Mouse (Mus musculus) layer of hippocampus, postnatal 25 days (tissue): ENCODE results near the gene Olfr686. TPM values are rescaled to one million over a fixed set of nuclear protein-coding genes. Genes with fewer than 3 reads are reported as not detected.
A peak's percentile ranks its signal among the peaks of the same experiment; 100 is the strongest.

Source experiments
- DNase-seq, 2 experiments: peaks; one replicate each; pipeline ENCODE4 v3.0.0; 2022; ENCODE audit warnings: mixed read lengths in 2 of 2, low spot score in 1 of 2; ENCODE audit errors: extremely low spot score in 1 of 2
- total RNA-seq, 2 experiments: library from RNA; stranded (reverse); gene quantifications; 2 replicates each; pipeline ENCODE4 v1.2.3; 2021

Gene Olfr686
- total RNA-seq: not detected

DNA sequence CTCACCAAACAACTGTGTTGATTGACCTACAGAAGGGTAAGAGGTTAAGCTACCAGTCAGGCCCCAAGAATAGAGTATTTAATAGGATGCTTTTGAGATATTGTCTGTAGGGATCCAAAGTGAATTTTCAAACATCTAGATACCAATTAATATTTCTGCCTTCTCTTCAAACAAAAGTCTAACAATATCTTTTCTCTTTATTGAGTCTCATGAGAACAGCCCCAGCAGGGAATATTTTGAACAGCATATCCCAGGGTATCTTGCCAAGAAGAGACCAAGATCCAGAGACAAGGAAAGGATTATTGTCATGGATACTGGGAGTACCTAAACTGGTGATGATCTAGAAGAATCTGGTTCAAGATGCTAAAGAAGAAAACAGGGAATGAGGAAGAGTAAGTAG is at the start of gene Olfr686:
TSS of gene Olfr686 (minus strand) at position 101 of the 400 bp plus-strand sequence.
- DNase-seq: no peak

GRCm38 (mm10) chr7:105256656-105257055 is 49.4 kb upstream of the Olfr686 start:
- DNase-seq: peak in 1 of 2 experiments; percentile 3

- no peak for DNase-seq
Observed at GRCm38 (mm10) chr7:105248197-105248596, 40.9 kb upstream of the Olfr686 start.

DNA sequence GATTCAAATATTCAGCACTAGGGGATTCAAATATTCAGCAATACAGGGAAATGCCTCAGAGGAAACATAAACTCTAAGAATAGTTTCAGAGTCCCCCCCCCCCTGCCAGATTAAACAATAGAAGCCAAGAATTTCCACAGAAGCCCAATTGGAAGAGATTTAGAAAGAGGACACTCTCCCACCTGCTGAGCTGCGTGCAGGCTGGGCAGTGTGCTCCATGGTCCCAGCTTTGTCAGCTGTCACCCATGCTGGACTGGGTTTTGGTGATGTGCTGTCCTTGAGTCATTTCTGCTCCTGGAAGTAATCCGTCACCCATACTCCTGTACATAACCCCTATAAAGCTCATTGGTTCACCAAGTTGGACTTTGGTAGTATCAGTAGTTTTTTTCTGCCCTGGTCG is 40.4 kb upstream of the Olfr686 start:
- no peak for DNase-seq

DNA sequence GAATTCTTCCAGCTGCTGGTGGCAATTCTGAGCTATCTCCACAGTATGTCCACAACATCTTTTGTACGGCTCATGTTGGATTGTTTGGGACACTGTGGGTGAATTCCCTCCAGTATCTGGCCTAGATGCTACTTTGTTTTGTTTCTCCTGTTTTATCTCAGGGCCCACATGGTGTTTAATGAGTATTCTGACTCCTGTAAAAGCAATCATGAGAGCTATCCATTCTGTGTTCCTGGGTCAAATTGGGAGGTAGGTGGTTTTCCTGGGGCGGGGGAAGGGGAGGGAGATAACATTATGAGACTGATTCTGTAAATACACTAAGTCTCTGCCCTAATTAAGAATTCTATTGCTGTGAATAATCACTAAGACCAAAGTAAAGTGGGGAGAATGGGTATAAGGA is 22.1 kb upstream of the Olfr686 start:
- no peak for DNase-seq

- DNase-seq: no peak
Observed at GRCm38 (mm10) chr7:105228138-105228537, 20.9 kb upstream of the Olfr686 start.

GRCm38 (mm10) chr7:105226703-105227102 is 19.4 kb upstream of the Olfr686 start:
- no peak for DNase-seq

- no peak for DNase-seq
Observed at GRCm38 (mm10) chr7:105226072-105226471, 18.8 kb upstream of the Olfr686 start.

DNA sequence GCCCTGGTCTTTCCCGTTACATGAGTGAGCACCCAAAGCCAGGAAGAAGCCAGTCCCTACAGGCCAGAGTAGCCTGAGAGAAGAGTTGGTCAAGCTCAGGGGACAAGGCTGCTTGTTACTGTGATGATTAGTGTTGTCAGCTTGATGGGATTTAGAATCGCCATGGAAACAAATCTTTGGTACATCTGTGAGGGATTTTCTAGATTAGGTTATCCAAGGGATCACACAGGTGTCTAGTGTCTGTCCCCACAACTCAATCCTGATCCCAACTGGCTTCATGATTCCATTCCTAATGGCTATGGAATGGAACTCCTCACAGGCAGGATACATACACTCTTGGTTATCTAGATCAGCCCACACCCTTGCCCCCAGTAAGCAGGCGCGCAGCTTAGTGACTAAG is 11.0 kb upstream of the Olfr686 start:
- no peak for DNase-seq

GRCm38 (mm10) chr7:105214761-105215160 is 7.5 kb upstream of the Olfr686 start:
- no peak for DNase-seq

- DNase-seq: no peak
Observed at GRCm38 (mm10) chr7:105185912-105186311, 21.4 kb downstream of the Olfr686 start, which contains the start of gene Olfr685. Gene Olfr685, minus strand, starts transcription at chr7:105186012.

DNA sequence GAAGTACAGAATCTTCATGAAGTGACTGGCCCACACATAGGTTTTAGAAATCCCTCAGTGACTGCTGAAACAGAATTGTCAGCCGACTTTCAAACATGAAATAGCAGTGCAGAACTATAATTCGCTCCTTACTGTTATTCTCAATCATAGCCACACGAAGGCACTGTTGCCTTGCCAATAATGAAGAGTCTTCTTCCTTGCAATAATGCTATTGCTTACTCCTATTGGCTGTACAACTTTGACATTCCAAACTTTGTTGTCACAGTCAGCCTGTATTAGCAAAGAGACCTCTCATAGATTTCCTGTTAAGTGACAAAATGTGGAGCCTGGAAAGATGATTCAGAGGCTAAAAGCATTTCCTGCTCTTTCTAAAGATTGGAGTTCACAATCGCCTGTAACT is 36.5 kb downstream of the Olfr686 start:
- peak in 1 of 2 experiments; percentile 14 for DNase-seq

GRCm38 (mm10) chr7:105163553-105163952 is 43.7 kb downstream of the Olfr686 start, which contains the start of gene Olfr684:
Gene Olfr684, minus strand, starts transcription at chr7:105163653.
- no peak for DNase-seq

Other genes starting within 250 kb of the Olfr686 start
- not detected for gene Olfr670, start 244.9 kb downstream of the Olfr686 start, total RNA-seq
- not detected for gene Olfr671, start 228.4 kb downstream of the Olfr686 start, total RNA-seq
- not detected for gene Olfr672, start 205.5 kb downstream of the Olfr686 start, total RNA-seq
- gene Olfr675, start 179.0 kb downstream of the Olfr686 start, total RNA-seq: not detected
- gene Olfr676, start 174.8 kb downstream of the Olfr686 start, total RNA-seq: not detected
- not detected for gene Olfr677, start 156.1 kb downstream of the Olfr686 start, total RNA-seq
- not detected for gene Olfr678, start 143.0 kb downstream of the Olfr686 start, total RNA-seq
- not detected for gene Olfr679, start 126.3 kb downstream of the Olfr686 start, total RNA-seq
- gene Olfr680-ps1, start 114.7 kb downstream of the Olfr686 start, total RNA-seq: not detected
- not detected for gene Olfr681, start 90.6 kb downstream of the Olfr686 start, total RNA-seq
- not detected for gene Olfr683, start 60.5 kb downstream of the Olfr686 start, total RNA-seq
- not detected for gene Olfr684, start 43.8 kb downstream of the Olfr686 start, total RNA-seq
- gene Olfr685, start 21.5 kb downstream of the Olfr686 start, total RNA-seq: not detected
- gene Olfr688, start 80.6 kb upstream of the Olfr686 start, total RNA-seq: not detected
- gene Olfr689, start 103.7 kb upstream of the Olfr686 start, total RNA-seq: not detected
- gene Olfr690, start 126.6 kb upstream of the Olfr686 start, total RNA-seq: under 1 TPM; 0.44 to 0.70 TPM
- gene Olfr691, start 134.8 kb upstream of the Olfr686 start, total RNA-seq: under 1 TPM; 0.32 to 0.68 TPM
- gene Olfr692, start 160.7 kb upstream of the Olfr686 start, total RNA-seq: not detected
- gene Gm5901, start 167.6 kb upstream of the Olfr686 start, total RNA-seq: not detected
- gene Fam160a2, start 192.6 kb upstream of the Olfr686 start, total RNA-seq: 10 to 100 TPM; 52.9 to 66.4 TPM
- under 1 TPM; 0.52 to 0.66 TPM for gene Cnga4, start 197.1 kb upstream of the Olfr686 start, total RNA-seq
- gene Cckbr, start 218.2 kb upstream of the Olfr686 start, total RNA-seq: 1 to 10 TPM; 6.3 to 9.6 TPM